Mouse (Mus musculus): ENCODE measurements at regions not wholly inside any gene's neighbourhood (a gene's known extent, or its start where the extent isn't known, plus 50 kb on each side); places are given as distances from the start of the nearest gene placed in this dataset.
A peak's percentile ranks its signal among the peaks of the same experiment; 100 is the strongest.

DNA sequence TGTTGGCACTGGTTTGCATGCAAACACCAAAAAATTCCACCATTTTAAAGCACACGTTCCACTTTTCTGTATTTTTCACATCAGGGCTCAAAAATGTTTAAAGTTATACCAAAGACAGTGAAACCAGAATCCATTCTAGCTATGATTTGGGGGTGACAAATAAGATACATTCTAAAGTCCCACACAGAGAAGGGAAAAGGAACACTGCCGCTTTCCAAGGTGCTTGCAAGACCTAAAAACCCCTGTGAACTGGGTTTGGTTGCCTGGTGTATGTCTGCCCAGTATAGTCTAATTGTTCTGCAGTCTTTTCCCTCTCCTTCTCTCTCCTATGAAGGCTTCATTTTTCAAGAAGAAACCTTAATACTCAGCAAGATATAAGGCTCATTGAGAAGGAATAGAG is 219.6 kb downstream of the Mef2c start:
- DNase-seq, result no peak
- Histone ChIP-seq H3K4me1 (ENCODE audit: control insufficient read depth, insufficient read depth, low read length) (no peaks in the 10 kb centered on the region), H3K4me3 (replicated peaks; ENCODE audit: extremely low read depth, low read depth, low read length) (no peak overlapping the region)
- TF ChIP-seq POLR2A (IDR thresholded peaks at IDR 0.05; ENCODE audit: borderline replicate concordance, extremely low read depth, low read depth, low read length) (no peak), CTCF (IDR thresholded peaks at IDR 0.05; ENCODE audit: insufficient read depth, low read length) (no peak)
- WGBS, result 18% methylated on average over 2 of the region's 2 CpGs

GRCm38 (mm10) chr13:83724196-83724595 is 220.4 kb downstream of the Mef2c start:
- TF ChIP-seq CTCF (IDR thresholded peaks at IDR 0.05; ENCODE audit: insufficient read depth, low read length) (no peak), POLR2A (IDR thresholded peaks at IDR 0.05; ENCODE audit: borderline replicate concordance, extremely low read depth, low read depth, low read length) (no peak)
- no peaks in the 10 kb centered on the region for H3K4me1 ChIP-seq (ENCODE audit: control insufficient read depth, insufficient read depth, low read length)
- no peak overlapping the region for H3K4me3 ChIP-seq (replicated peaks; ENCODE audit: extremely low read depth, low read depth, low read length)
- 28% methylated on average over 3 of the region's 3 CpGs for WGBS
- DNase-seq, result no peak

DNA sequence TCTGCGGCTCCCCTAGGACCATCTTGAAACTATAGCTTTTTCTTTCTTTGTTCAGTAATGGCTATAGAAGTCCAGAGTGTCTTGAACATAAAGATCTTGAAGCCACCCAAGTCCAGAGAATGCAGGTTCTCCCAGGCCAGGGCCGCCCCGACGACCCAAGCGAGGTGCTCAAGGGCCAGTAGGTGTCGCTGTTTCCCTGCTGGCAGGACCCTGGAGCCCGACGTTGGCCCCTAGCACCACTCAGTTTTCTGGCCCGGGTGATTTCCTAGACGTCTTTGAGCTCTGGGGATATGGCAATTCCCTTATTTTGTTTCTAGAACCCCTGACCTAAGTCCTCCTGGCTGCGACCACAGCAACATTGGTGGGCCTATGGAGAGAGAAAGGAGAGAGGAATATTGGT is 221.2 kb downstream of the Mef2c start:
- H3K4me1 ChIP-seq (ENCODE audit: control insufficient read depth, insufficient read depth, low read length), result peaks cover 3% of the 10 kb centered on the region; the same call in 1 of the 2 replicates
- under 1% methylated on average over 11 of the region's 11 CpGs for WGBS
- TF ChIP-seq POLR2A (IDR thresholded peaks at IDR 0.05; ENCODE audit: borderline replicate concordance, extremely low read depth, low read depth, low read length) (no peak), CTCF (IDR thresholded peaks at IDR 0.05; ENCODE audit: insufficient read depth, low read length) (peak; percentile 30)
- no peak for DNase-seq
- no peak overlapping the region for H3K4me3 ChIP-seq (replicated peaks; ENCODE audit: extremely low read depth, low read depth, low read length)

DNA sequence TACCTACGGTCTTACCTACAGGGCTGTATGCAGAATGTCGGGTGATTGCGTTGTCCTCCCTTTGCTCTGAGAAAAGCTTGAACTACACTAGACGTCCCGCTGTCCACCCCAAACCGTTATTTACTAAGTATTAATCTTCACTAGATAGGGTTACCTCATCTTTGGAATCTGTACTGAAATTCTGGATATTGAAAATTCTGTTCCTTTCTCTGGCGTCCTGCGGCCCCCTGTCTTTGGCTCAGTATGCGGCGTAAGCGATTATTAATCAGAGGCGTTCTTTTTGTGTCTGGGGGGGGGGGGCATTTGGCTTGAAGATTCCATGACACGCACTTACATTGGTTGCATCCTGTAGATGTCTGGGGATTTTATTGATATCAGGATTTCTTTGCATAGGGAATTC is 222.0 kb downstream of the Mef2c start:
- no peak for TF ChIP-seq CTCF (IDR thresholded peaks at IDR 0.05; ENCODE audit: insufficient read depth, low read length)
- no peak for TF ChIP-seq POLR2A (IDR thresholded peaks at IDR 0.05; ENCODE audit: borderline replicate concordance, extremely low read depth, low read depth, low read length)
- Histone ChIP-seq H3K4me3 (replicated peaks; ENCODE audit: extremely low read depth, low read depth, low read length) (no peak overlapping the region), H3K4me1 (ENCODE audit: control insufficient read depth, insufficient read depth, low read length) (peaks cover 3% of the 10 kb centered on the region; the same call in 1 of the 2 replicates)
- no peak for DNase-seq
- WGBS, result 10% methylated on average over 13 of the region's 13 CpGs

- Histone ChIP-seq H3K4me3 (replicated peaks; ENCODE audit: extremely low read depth, low read depth, low read length) (no peak overlapping the region), H3K4me1 (ENCODE audit: control insufficient read depth, insufficient read depth, low read length) (peaks cover 3% of the 10 kb centered on the region; the same call in 1 of the 2 replicates)
- no peak for DNase-seq
- no peak for TF ChIP-seq CTCF (IDR thresholded peaks at IDR 0.05; ENCODE audit: insufficient read depth, low read length)
- no peak for TF ChIP-seq POLR2A (IDR thresholded peaks at IDR 0.05; ENCODE audit: borderline replicate concordance, extremely low read depth, low read depth, low read length)
- WGBS, result 14% methylated on average over 13 of the region's 13 CpGs
These were observed 222.6 kb downstream of the Mef2c start for GRCm38 (mm10) chr13:83726346-83726975.

DNA sequence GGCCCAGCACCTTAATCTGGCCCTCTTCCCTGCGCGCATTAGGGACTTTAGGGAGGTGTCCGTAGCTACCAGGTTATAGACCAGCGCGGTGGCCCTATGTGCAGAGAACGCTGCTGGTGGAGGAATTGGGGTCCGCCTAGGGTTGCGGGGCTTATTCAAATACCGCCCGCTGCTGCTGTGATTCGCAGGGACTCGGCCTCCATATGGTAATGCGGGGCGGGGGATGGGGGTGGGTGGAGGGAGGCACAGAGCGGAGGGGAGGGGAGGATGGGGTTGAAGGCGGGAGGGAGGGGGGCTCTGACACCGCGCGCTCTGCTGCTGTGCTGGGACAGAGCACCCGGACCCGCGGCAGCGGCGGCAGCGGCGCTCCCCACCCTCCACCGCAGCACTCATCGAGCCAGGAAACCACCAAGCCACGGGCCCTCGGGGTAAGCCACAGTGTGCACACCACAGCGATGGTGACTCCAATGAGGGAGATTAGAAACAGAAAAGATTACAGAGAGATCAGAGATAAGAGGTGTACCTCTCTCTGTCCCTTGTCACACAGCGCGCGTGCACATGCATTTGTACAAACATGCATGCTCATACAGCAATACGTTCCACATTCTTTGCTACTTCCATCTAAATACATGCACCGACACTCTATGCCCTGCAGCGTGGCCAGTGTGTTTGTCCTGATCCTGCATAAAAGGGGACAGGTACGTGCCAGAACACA is 223.4 kb downstream of the Mef2c start:
- TF ChIP-seq POLR2A (IDR thresholded peaks at IDR 0.05; ENCODE audit: borderline replicate concordance, extremely low read depth, low read depth, low read length) (no peak), CTCF (IDR thresholded peaks at IDR 0.05; ENCODE audit: insufficient read depth, low read length) (no peak)
- 3% methylated on average over 34 of the region's 38 CpGs for WGBS

GRCm38 (mm10) chr13:83727766-83728395 is 224.0 kb downstream of the Mef2c start:
- TF ChIP-seq POLR2A (IDR thresholded peaks at IDR 0.05; ENCODE audit: borderline replicate concordance, extremely low read depth, low read depth, low read length), result no peak
- no peak for TF ChIP-seq CTCF (IDR thresholded peaks at IDR 0.05; ENCODE audit: insufficient read depth, low read length)
- H3K4me3 ChIP-seq (replicated peaks; ENCODE audit: extremely low read depth, low read depth, low read length), result no peak overlapping the region
- 16% methylated on average over 9 of the region's 9 CpGs for WGBS
- DNase-seq, result no peak
- H3K4me1 ChIP-seq (ENCODE audit: control insufficient read depth, insufficient read depth, low read length), result peaks cover 3% of the 10 kb centered on the region; the same call in 1 of the 2 replicates

More for the DNA sequence above, 223.4 kb downstream of the Mef2c start:
- no peak for DNase-seq
- Histone ChIP-seq H3K4me1 (ENCODE audit: control insufficient read depth, insufficient read depth, low read length) (peaks cover 3% of the 10 kb centered on the region; the same call in 1 of the 2 replicates), H3K4me3 (replicated peaks; ENCODE audit: extremely low read depth, low read depth, low read length) (no peak overlapping the region)

DNA sequence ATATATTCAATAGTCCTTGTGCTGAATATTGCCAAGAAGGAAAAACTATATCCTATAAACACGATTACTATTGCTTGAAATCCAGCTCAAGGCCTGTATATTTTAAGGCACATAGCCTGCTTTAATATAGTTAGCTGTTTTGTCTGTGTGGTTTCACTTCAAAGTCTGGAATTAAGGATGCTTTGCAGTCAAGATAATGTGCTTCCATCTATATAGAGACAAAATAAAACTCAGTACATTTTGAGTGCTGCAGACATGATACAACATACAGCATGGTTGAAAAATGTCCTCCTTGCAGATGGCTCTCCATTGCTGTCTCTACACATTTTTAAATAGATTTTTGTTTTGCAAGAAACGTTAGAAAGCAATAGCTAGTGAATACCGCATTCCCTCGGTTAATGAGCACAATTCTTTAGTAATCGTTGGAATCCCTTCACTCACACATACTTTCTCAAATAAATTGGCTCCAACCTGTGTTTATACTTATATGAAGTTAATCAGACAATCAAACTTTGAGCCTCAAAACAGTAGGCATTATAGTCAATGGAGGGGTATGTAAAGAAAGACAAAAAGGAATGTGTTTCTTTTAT is 224.7 kb downstream of the Mef2c start:
- DNase-seq, result no peak
- Histone ChIP-seq H3K4me3 (replicated peaks; ENCODE audit: extremely low read depth, low read depth, low read length) (no peak overlapping the region), H3K4me1 (ENCODE audit: control insufficient read depth, insufficient read depth, low read length) (peaks cover 3% of the 10 kb centered on the region; the same call in 1 of the 2 replicates)
- 13% methylated on average over 5 of the region's 5 CpGs for WGBS
- TF ChIP-seq POLR2A (IDR thresholded peaks at IDR 0.05; ENCODE audit: borderline replicate concordance, extremely low read depth, low read depth, low read length), result no peak
- TF ChIP-seq CTCF (IDR thresholded peaks at IDR 0.05; ENCODE audit: insufficient read depth, low read length), result no peak

DNA sequence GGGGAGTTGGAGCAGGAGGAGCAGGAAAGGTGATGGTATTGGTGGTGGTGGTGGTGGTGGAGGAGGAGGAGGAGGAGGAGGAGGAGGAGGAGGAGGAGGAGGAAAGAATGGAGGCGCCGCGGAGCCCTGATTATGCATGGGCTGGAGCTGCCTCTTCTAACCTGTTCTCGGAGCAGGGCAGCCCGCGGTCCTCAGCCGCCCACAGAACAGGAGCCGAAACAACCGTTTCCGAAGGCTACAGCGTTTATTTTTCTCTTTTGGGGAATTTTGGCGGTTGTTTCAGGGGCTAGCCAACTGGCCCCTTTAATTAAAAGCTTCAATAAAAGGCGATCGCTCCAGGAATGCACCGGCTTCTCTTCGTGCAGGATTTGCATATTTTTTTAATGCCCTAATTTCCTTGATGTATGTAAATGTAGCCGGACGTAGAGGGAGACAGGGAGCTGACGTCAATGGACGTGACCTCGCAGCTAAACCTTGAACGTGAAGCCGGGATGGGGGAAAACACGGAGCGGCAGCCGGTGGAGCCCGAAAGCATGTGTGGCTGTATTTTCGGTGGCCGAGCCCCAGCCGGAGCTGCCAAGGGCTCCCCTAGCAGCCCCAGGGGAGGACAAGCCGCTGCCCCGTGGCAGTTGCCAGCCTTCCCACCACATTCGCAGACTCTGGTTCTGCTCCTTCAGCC is 225.6 kb downstream of the Mef2c start:
- WGBS, result 2% methylated on average over 33 of the region's 33 CpGs
- Histone ChIP-seq H3K4me1 (ENCODE audit: control insufficient read depth, insufficient read depth, low read length) (peaks cover 3% of the 10 kb centered on the region; the same call in 1 of the 2 replicates), H3K4me3 (replicated peaks; ENCODE audit: extremely low read depth, low read depth, low read length) (no peak overlapping the region)
- TF ChIP-seq CTCF (IDR thresholded peaks at IDR 0.05; ENCODE audit: insufficient read depth, low read length), result no peak
- TF ChIP-seq POLR2A (IDR thresholded peaks at IDR 0.05; ENCODE audit: borderline replicate concordance, extremely low read depth, low read depth, low read length), result no peak
- no peak for DNase-seq
